Mouse (Mus musculus) yolk sac, embryonic 10.5 days (tissue): ENCODE measurements around the gene Gm340.

Experiments used
- DNase-seq: peaks from one replicate; pipeline ENCODE4 v3.0.0-alpha.2; 2017; ENCODE audit warnings: low spot score

Gene Gm340

DNA sequence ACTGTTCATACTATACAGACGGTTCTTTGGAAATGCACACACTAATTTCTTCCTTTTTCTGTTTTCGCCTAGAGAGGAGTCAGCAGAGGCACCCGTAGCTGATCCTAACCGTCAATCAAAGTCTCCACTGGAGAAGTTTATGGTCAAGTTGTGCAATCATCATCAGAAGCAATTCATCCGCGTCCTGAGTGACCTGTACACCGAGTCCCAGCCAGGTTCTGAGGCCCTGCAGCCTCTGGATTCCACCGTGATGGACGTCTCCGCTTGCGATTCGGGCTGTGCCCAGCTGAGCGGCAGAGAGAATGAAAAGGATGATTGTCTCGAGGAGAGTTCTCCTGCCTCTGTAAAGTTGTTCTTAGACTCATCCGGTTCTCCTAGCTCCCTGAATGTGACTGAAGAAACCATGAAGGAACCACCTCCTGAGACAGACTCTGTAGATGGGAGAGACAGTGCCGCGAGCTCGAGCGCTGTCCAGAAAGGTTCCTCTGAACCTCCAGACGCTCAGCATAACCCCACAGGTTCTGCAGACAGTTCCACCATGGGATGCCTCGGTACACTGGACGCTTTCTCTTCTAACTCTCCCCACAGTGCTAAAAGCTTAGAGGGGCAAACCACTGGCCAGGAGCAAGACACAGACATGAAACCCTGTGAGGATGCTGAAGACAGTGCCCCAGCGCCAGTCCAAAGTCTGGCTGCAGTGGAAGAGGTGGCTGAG is at the start of gene Gm340:
Gene Gm340 (plus strand): TSS at position 665 of the 715 bp plus-strand sequence.
- no peak for DNase-seq

DNA sequence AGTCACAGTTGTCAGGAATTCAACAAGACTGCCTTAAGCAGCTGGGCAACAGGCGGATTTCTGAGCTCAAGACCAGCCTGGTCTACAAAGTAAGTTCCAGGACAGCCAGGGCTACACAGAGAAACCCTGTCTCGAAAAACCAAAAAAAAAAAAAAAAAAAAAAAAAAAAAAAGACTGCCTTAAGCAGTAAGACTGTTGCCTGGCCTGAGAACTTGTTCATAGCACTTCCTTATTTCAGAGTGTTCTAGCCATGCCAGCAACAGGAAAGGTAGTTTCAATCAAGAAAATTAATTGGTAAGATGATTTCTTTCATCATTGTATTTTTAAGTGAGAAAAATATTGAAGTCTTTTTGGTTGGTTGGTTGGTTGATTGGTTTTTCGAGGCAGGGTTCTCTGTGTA is 48.1 kb upstream of the Gm340 start:
- no peak for DNase-seq

DNA sequence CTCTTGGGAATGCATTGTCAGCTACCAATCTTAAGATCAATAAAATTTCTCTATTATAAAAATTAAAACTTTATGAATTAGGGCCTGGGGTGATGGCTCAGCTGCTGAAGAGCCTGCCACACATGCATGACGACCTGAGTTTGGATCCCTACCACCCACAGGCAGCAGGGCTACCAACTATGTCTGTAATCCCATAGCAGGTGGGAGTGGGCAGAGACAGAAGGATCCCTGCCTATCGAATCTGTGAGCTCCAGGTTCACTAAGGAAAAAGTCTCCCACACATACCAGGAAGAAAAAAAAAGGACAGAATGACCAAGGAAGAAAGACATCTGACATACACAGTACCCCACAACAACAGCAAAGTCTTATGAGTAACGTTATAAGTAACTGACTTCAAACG is 25.2 kb upstream of the Gm340 start:
- DNase-seq, result no peak

DNA sequence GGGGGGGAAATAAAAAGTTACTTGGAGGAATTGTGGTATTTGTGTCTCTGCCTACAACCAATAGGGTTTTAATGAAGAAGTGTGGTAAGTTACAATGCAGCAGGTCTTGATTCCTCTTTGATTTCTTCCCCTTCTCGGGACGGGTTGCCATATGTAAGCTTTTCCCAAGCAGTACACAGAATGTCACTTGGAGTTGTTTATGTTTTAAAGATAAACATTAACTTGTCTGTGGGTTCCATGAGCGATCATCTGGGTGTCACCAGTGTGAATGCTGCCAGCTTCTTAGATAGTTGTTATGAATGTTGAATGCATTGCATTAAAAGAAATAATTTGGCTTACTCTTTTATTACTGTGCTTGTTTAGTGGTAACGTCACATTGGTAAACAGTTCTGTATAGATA is 24.7 kb upstream of the Gm340 start:
- no peak for DNase-seq

DNA sequence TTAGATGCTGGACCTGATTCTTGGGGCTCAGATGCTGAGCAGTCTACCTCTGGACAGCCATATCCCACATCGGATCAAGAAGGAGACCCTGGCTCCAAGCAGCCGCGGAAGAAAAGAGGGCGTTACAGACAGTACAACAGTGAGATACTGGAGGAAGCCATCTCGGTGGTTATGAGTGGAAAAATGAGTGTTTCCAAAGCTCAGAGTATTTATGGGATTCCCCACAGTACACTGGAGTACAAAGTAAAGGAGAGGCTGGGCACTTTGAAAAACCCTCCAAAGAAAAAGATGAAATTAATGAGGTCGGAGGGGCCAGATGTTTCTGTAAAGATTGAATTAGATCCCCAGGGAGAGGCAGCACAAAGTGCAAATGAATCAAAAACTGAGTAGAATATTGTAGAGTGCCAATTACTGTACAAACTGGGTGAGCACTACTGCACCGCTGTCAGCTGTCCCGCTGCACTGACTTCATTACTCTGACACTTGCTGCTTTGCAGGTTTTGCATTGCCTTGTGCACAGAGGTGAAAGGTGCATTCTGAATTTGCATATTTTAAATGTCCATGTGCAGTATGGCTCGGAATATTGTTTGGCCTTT is 23.2 kb upstream of the Gm340 start:
- no peak for DNase-seq

DNA sequence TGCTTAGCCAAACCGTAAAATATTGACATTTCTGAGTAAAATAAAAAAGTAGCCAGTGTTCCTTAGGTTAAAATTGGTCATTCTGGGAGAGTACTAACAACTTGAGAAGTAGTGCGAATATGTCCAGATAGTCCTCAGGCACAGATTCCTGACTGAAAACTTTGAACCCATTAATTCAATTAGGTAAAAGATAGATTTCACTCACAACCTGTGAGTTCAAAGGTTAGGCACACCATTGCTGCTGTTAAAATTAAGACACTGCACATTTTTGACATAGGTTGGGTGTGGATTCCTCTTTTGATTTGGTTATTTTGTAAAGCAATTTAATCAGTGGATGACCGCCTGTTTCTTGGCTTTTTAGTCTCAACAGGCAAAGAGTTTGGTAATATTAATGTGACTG is 21.3 kb upstream of the Gm340 start:
- DNase-seq, result no peak

DNA sequence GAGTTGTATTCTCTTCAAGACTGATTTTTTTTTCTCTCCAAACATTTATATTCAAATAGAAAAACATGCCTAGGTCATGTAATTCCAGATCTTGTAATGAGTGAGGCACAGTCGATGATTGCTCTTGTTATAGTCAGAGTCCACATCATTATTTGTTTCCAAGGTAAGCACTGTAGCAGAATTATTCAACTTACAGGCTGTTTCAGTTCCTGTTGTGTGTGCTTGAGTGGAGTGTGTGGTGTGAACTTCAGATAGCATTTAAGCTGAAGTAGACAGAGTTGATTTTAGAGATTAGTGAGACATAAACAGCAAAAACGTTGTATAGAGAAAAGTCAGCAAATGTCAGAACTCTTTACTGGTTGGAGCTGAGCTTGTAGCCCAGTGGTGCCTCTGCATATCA is 13.4 kb upstream of the Gm340 start:
- no peak for DNase-seq

DNA sequence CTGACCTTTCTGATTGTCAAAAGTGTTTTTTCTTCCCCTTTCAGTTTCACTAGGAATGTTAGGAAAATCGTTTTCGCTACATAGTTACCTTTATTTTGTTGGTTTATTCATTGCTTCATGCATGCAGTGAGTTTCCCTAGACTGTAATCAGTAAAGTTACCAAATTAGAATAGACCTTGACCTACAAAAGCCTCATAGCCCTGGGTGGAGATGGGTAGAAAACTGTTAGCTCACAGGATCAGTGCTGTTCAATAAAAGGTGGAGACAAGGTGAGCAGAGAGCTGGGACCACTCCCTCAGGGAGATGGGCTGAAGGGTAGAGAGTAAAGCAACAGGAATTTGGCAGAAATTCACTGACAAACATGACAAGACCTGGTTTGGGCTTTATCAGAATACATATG is 8.5 kb upstream of the Gm340 start:
- no peak for DNase-seq

DNA sequence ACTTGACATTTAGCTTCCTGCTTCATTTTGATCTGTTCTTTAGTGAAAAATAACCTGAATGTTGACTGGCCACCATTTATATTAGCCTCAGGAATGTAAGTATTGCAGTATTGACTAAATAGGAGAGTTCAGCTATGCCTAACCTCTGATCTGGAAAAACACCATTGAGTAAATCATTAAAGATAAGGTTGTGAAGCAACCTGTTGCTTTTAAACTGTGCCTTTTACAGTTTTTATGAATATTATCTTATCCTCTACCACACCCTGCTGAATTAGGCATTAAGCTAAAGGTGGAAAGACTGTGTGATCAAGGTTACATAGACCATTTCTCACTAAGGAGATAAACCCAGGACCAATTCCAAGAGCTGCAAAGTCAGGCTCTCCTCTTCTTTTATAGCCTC is 4.6 kb upstream of the Gm340 start:
- DNase-seq, result no peak

DNA sequence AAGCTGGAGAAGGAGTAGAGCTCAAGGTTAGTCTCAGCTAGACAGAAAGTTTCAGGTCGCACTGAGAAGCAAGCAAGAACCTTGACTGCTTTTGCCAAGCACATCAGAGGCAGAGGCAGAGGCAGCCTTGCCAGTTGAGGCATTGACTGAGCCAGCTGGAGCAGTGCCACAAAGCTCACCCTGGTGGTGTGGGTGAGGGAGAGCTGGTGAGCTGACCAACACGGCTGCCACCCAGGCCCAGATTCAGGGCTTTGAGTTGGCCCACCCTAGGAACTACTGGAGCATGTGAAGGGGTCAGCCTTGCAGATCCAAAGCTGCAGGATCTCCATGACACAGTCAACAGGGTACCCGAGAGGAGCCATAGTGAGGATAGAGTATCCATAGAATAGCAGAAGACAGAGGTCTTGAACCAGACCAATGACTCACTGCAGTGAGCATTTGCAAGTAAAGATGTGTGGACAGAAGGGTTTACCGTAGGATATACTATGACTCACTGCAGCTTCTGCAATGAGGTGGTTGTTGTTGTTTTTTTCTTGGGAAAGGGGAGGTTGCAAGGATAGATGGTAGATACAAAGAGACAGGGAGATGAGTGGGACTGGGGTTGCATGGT is 2.8 kb upstream of the Gm340 start:
- DNase-seq, result no peak

DNA sequence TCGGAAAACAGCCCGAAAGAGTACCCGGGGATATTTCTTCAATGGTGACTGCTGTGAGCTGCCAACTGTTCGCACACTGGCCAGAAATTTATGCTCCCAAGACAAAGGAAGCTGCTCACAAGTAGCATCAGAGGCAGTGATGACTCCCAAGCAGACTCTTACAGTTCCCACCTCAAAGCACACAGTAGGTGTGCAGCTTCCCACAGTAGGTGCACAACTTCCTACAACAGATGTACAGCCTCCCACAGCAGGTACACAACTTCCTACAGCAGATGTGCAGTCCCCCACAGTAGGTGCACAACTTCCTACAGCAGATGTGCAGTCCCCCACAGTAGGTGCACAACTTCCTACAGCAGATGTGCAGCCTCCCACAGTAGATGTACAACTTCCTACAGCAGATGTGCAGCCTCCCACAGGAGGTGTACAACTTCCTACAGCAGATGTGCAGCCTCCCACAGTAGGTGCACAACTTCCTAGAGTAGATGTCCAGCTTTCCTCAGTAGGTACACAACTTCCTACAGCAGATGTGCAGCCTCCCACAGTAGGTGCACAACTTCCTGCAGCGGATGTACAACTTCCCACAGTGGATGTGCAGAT is 846 bp downstream of the Gm340 start:
- no peak for DNase-seq

DNA sequence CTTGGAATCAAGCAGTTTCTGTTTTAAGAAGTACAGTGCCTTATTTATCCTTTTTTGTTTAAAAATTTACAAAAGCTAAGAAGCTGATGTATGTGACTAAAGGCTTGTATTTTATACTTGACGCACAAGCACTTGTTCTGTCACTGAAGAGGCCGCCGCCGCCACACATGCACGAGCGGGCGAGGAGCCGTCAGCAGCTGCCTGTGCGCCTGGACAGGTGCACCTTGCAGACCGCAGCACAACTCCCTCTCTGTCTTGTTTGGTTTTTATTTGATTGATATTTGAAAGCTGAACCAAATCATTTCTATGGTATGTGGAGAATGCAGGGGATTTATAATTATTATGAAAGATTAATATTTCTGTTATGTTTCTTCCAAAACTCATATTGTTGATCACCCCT is 4.6 kb downstream of the Gm340 start:
- DNase-seq, result no peak

DNA sequence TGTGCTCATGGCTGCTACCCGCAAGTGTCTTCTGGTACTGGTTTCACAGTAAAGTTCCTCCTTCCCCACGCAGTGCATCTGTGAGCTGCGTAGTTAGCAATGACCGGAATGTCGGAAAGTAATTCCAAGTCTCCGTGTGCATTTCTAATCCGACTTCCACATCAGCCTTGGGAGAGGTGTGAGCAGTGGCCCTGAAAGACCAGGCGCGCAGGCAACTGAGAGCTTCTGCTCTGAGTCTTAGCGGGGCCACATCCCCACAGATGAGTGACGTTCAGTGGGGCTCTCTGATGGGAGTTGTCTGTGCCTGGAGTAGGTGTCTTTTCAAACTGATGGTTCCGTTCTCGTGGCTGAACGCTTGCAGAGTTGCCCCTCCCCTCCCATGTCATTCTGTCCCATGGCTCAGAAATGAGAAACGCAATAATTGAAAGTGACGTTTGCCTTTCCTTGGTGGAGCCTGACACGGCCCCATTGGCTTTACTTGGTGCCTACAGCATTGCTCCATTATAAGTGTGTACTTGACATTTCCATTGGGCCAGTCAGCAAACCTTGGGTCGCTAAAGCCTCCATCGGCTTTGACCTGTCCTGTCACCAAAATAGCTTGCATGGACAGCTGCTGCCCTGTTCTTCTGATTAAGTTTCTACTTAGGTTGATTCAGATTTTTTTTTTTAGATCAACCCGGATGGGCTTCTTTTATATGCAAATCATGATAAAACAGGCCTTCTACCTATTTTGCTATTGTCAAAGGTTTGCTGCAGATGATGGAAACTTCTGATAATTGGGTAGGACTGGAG is 5.5 kb downstream of the Gm340 start:
- no peak for DNase-seq

DNA sequence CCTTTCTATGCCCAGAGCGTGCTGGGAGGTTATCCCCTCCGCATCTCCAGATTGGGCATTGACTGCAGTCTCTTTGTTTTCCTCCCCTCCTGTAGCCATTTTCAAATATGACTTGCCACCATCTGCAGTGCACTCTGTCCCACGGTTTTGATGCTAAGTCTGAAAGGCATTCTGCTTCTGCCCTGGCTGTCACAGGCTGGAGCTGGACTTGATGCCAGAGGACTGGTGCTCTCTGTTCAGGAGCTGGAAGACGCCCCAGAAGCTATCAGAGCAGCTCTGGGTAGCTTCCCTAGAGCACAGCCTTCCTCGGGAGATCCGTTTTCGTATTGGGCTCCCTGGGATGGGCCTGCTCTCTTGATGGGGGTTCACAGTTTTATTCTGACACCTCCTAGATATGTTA is 6.9 kb downstream of the Gm340 start:
- DNase-seq, result no peak

DNA sequence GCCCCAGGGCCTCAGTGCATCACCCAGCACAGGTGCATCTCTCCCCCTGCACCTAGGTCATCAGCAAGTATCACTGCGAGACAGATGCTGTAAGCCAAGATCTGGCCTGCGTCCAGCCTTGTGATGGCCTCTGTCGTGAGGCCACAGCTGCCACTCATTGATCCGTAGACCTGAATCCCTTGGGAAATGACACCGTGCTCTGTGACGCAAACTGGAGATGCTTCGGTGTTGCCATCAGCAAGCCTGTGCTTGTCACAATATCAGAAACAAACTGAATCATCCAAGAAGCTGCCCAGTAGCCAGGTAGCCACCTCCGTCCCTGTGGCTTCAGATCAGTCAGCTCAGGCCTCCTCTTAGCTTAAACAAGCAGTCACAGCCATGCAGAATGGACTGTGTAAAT is 7.5 kb downstream of the Gm340 start:
- no peak for DNase-seq

DNA sequence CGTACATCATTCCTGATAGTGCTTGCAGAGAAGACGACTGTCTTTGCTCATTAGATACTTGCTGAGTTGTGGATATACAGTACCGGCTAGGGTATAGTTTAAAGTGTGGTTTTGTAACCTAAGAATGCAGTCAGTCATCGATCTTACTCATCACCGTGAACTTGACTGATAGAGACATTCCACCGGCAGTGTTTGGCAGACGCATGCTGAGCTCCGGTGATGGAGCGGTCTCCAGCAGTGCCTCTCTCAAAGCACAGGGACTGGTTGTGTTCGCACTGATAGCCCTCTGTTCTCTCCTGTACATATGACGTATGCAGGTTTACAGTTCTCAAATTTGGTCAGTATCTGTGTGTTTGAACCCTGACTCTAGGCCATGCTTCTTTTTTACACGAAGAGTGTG is 9.6 kb downstream of the Gm340 start:
- no peak for DNase-seq

DNA sequence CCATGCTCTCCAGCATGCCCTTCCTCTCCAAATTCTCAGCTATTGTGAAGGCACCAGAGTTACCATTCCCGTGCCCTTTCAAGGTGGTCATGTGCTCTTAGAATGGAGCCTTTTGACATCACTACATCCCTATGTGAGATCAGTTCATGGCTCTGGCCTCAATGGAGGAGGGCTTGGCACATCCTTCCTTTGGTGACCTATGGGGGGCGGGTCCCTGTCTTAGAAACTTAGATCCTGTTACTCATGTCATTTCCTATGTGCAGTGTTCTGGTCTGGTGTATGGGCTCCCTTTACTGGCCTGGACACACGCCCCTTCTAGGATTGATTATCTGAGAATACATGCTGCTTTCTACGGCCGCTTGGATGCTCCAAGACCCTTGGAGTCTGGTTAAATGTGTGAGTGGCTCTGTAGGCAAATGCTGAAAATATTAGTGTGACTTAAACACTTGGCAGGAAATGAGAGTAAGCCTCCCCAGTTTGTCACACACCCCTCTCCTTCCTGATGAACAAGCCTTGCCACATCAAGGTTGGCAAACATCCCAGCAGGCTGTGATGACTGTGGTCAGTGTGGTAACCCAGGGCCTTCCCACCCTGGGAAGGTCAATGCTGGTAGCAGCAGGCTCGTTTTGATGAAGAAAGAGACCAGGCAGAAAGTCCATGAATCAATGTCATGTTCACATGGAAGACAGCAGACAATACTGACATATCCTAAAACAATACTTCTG is 15.2 kb downstream of the Gm340 start:
- DNase-seq, result no peak

DNA sequence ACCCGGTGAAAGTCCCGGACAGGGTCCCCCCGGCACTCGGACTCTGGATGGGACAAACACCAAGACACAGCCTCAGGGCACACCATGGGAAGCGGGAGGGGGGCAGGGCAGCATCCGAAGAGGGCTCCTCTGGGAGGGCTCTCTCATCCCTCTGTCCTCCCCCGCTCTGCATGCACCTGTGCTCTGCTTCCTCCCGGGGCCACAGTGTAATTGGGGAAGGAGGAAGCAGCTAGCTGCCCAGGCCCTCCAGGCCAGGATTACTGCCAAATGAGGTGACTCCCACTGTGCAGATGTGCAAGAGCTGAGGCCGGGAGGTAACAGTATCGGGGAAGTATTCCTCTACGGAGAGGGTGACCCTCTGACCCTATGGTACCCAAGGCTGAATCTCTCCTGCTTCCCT is 18.5 kb downstream of the Gm340 start:
- DNase-seq, result no peak

DNA sequence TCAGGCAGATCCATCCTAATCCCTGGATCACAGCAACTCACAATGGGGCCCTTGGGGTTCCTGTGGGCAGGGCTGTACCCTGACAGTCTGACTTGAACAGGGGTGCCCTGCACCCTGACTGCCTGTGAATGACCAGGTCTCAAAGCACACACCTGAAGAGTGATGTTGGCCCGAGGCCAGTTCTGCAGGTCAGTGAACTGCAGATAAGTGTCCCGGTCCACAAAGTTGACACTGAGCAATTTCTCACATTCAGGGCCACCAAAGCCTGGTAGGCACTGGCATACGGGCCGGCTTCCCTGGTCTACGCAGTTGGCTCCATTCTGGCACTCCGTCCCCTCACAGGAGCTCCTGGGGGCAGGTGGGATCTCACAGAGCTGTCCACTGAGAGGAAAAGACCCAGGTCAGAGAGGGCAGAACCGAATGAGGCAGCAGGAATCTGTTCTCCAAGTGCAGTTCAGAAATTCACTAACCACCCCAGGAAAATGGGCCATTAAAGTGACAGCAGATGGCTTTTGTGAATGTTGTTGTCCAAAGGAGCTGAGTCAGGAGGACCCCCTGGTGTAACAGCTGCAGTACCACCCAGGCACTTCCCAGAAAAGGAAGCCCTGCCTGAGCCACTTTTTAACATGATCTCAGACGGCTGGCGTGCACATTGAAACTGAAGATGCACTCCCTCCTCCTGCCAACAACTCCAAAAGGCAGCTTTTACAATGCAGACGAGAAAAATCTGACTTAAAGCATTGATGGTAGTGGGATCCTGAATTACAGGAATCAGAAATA is 24.2 kb downstream of the Gm340 start:
- DNase-seq, result no peak

DNA sequence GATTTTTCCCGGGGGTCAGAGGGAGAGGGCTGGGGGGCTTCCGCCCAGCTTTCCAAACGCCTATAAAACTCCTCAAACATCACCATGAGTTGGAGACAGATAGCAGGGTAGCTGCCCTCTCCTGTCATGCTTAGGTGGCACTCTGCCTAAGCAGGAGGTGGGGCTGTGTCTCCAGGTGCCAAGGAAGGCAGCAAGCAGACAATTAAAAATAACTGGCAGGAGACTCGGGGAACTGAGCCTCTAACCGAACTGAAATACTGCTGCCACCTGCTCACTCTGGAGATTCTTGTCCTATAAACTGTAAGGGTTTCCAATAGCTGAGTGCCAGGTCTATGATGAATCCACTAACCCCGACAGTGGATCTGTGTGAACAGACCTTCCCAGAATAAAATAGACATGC is 29.5 kb downstream of the Gm340 start:
- no peak for DNase-seq
